Mouse (Mus musculus) B cell, adult 2 months (primary cell): Measurements from ENCODE around the gene Pax1.

Experiments used
- DNase-seq, 2 experiments: peaks; one replicate each; pipeline ENCODE4 v3.0.0; 2022

Gene Pax1

GRCm38 (mm10) chr2:147373667-147374007, 11.9 kb downstream of the Pax1 start:
- DNase-seq, result no peak

GRCm38 (mm10) chr2:147374245-147374644, 12.5 kb downstream of the Pax1 start:
- no peak for DNase-seq

GRCm38 (mm10) chr2:147375019-147375715, 13.4 kb downstream of the Pax1 start:
- no peak for DNase-seq

GRCm38 (mm10) chr2:147378934-147379333, 17.2 kb downstream of the Pax1 start:
- DNase-seq, result peak; percentile 3 to 15

GRCm38 (mm10) chr2:147383373-147383772, 21.6 kb downstream of the Pax1 start:
- no peak for DNase-seq

GRCm38 (mm10) chr2:147386949-147387348, 25.2 kb downstream of the Pax1 start:
- no peak for DNase-seq

- DNase-seq, result no peak
Measured at GRCm38 (mm10) chr2:147409323-147409722, 47.6 kb downstream of the Pax1 start.

- DNase-seq, result no peak
Measured at GRCm38 (mm10) chr2:147415037-147415436, 53.3 kb downstream of the Pax1 start.

GRCm38 (mm10) chr2:147424582-147425255, 63.0 kb downstream of the Pax1 start:
- no peak for DNase-seq

GRCm38 (mm10) chr2:147429607-147430356, 68.1 kb downstream of the Pax1 start:
- no peak for DNase-seq

GRCm38 (mm10) chr2:147433120-147433519, 71.4 kb downstream of the Pax1 start:
- DNase-seq, result no peak
